Mouse (Mus musculus) thymus, adult 18-20 months (tissue): ENCODE results near the gene March6.

ENCODE experiments used
- DNase-seq, 2 experiments: peaks; one replicate each; pipeline ENCODE4 v3.0.0; 2022; ENCODE audit warnings: mixed read lengths in 2 of 2

Gene March6

DNA sequence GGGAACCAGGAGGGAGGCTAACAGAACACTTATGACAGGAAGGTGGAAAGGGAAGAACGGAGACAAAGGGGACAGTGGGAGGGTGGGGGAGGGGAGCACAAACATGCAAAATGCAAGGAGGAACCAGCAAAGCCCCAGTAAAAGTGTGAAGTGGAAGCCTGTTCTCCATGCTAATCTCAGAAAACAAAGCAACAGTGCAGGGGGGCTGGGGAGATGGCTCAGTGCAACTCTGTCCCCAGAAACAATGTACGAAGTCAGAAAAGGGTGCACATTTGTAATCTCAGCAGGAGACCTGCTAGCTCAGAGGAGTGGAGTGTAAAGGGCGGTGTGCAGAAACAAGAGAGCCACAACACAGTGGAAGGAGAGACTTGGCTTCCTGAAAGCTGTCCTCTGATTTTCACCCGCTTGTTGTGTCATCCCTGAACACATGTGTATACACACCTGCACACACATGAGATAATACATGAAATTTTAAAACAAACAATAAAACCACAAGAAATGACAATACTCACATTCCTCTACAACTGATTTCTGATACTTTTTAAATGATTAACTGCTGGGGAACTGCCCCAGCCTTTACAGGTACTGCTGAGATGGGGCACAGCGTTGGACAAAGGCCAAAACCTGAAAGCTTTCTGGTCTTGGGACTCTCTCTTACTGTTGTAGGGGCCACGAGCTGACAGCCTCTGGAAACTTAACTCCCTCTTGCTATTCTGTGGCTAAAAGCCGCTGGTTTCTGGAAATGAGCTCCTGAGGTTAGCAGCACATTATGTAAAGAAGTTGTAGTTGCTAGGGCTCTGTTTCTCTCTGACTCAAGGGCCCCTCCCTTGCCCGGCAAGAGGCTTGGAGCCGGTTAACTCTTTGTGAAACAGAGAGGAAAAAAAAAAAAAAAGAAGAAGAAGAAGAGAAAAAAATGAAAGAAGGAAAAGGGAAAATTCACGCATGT, 11.4 kb upstream of the March6 start:
- no peak for DNase-seq

DNA sequence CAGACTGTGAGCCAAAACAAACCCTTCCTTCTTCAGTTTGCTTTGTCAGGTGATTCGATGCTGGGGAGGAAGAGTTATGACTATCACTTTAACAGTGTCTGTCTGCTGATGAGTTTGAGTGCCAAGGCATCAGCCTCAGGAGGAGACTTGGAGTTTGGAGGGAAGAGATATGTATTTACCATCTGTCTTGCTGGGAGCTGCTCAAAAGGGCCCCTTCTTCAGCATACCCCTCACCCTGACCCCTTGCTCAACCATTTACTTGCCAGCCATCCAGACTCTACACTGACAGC, 9.6 kb upstream of the March6 start:
- DNase-seq, result no peak

DNA sequence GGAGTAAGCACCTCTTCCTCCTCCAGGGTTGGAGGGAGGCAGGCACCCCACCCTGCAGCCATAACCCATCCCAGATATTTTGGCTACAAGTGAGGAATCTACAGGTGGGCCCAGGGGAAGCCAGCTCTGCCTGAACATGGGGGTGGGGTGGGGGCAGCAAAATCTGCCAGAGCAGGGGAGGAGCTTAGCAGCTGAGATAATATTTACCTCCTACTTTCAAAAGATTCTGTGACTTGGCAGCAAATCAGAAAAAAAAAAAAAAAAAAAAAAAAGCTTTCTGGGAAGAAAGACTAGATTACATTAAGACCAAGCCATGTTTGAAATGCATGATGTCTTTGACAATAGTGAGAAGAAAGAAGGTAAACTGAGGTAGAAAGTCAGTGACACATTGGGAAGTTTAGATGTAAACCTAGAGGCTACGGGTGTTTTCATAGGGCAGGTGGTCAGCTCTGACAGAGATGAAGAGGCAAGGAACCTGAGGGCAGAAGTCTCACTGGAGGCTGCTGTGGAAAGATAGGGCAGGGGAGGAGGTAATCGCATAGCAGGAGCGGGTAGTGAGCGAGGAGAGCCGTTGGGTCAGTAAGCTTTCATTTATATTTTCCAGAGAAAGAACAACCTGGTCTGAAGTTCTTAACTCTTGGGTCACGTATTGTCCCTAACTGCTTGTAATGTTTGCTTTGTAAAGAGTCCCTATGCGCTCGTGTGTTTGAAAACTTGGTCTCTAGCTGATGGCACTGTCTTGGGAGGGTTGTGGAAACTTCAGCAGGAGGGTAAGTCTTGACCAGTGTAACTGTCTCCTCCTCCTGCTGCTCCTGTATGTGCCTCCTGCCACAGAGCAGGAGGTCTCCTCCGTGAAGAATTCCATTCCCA, 9.0 kb upstream of the March6 start:
- no peak for DNase-seq

DNA sequence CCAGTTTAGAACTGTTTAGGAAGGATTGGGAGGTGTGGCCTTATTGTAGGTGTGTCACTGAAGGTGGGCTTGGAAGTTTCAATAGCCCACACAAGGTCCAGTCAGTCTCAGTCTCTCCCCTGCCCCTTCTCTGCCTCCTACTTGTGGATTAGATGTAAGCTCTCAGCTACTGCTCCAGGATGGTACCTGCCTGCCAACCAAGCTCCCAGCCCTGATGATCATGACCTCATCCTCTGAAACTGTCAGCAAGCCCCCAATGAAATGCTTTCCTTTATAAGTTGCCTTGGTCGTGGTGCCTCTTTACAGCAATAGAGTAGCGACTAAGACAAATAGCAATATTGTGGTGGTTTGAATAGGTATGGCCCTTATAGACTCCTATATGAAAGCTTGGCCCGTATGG, 7.5 kb upstream of the March6 start:
- DNase-seq, result no peak

DNA sequence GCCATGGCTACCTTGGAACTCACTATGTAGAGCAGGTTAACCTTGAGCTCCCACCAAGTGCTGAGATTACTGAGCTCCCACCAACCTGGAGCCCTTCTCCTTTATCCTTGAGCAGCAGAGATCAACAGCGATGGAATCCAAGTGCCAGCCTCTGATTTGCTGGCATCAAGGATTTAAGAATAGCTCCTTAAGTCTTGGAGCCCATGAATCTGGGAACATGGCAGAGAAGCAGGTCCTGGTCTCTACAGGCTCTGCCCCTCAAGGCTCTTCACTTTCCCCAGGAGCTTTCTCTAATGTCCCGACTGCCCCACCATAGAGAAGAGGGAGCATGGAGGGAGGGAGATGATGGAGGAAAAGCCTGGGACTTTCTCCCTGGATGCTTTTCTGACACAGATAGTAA, 6.9 kb upstream of the March6 start:
- no peak for DNase-seq

DNA sequence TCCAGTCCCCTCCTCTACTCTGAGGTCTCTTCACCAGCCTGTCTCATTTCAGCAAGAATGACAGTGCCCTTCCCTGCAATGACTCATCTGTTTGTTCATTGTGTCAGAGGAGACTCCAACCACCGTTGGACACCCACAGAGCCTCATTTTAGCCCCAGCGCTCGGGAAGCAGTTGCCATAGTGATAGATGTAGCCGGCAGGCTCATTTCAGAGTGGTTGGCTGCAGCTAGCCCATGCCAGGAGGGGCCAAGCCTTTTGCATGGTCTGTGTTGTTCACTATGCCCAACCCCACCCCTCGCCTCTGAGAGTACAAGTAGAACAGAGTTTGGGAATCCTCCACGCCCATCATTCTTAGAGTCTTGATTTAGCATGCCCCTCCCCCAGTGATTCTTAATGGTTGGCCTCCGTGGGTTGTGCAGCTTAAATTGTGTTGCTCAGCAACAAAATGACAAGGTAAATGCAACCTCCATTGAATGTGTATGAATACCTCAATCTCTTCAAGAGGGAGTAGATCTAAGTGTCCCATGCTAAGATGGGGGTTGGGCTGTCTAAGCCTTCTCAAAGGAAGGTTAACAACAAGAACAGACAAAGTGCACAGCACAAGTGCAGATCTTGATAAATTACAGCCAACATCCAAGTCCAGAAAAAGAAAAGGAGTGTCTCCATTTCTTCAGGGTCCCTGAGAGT, 5.3 kb upstream of the March6 start:
- no peak for DNase-seq

DNA sequence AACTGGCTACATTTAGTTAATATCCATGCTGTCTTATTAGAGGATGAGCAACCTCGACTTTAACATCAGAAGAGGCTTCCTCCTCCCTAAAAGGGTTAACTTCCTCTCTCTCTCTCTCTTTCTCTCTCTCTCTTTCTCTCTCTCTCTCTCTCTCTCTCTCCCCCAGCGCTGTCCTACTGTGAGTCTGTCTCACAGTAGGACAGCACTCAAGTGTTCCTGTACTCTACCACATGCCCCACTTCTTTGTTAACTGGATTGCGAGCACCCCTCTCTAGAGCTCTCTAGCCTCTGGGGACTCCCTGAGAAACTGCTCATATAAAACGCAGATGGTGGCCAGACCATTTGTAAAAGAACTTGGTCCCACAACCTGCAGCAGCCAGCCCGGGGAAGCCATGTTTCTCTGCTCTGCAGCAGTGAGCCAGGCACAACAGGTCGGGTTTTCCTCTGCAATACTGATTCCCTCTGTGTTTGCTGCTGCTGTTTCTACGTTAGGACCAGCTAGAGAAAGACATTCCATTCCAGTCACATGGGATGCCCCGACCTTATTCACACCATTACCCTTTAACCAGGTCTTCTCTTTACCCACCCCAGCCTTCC, 4.5 kb upstream of the March6 start:
- no peak for DNase-seq

DNA sequence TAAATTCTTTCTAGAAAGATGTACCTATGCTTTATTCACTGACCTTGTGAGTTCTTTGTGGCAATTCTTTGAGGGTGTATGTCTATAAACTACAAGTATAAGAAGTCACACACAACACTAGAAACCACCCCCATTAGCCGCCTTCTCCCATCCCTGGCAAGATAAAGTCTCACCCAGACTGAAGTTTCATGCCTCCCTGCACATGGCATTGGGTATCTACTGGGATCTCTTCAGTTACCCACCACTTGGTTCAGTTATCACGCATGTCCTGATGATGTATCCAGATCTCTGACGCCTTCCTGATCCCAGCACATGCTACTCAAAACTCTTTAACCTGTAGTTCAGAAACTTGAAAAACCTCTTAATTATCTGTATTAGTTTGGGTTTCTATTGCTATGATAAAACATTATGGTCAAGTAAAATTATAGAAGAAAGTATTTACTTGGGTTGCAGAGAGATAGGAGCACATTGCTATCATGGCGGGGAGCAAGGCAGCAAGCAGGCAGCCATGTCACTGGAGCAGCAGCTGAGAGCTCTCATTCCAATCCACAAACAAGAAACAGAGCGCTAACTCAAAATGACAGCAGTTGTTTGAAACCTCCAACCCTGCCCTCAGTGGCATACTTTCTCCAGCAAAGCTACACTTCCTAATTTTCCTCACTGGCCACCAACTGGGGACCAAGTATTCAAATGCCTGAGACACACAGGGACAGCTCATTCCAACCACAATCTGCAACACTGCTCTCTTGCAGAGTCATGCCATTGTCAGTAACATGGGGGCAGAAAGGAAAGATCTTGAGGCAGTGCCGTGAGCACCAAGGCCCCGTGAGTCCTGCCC, 3.8 kb upstream of the March6 start:
- DNase-seq, result no peak

DNA sequence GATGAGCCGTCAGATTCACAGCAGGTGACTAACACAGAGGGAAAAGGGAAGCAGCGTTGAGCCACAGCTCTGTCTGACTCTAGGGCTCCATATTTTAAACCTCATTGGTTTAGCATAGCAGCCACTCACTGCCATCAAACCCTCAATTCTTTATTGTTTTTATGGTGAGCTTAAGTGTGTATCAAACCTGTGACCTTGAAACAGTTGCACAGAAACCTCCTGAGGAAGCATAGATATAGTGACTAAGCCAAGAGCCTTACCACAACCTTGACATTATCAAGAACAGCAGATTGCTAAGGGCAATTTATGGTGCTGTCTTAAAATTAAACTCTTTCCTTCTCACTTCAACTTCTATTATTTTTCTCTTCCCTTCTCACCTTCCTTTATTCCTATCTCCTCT, 2.7 kb upstream of the March6 start:
- DNase-seq, result no peak

DNA sequence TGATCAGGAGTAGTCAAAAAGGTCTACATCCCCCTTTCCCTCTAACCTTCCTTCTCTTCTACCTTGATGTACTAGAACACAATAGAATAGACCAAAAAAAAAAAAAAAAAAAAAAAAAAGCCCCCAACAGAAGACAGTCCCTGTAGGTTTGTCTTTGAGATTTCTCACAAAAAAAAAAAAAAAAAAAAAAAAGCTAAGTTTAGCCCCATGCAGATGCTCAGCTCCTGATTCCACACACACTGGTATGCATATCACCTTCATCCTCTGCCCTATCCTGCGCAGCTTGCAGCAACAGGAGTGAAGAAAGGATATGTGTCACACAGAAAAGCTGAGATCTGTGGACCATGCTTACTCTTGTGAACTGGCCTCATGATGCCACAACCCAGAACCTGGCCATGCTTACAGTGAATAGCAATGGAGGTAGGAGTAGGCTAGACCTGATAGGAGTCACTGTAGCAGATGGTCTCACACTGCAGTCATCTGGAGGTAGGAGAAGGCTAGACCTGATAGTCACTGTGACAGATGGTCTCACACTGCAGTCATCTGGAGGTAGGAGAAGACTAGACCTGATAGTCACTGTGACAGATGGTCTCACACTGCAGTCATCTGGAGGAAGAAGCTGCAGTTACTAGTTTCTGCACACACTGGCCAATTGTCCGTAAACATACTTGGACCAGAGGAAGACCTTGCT, 1.6 kb upstream of the March6 start:
- DNase-seq, result no peak

DNA sequence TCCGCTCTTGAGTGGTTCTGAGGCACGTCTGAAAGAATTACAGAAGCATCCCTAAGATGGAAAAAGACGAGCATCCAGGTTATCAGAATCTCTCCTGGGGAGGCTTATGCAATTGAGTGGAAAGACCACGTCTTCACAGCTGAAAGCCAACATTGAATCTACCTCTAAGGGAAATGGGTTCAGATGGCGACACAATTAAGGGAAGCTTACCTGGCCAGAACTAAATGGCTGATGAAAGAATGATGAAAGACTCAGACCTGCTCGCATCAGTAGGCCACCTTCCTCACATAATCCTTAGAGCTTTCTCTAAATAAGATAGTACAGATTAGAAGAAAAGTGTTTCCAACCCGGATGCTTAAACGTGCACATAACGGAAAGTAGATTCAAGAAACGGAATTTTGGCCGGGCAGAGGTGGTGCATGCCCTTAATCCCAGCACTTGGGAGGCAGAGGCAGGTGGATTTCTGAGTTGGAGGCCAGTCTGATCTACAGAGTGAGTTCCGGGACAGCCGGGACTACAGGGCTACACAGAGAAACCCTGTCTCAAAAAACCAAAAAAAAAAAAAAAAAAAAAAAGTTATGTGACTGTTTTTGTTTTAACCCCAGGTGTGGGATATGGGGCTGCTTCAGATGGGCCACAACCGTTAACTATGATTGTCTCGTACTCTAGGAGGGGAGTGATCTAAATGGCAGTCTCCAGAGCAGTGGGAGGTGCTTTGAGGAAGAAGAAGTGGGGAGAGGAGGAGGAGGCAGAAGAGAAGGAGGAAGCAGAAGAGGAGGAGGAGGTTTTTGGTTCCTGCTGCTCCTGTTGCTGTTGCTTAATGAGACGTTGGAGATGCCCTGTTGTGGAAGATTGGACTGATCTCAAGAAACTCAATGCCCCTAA, 835 bp upstream of the March6 start:
- peak in 1 of 2 experiments; percentile 40 for DNase-seq

DNA sequence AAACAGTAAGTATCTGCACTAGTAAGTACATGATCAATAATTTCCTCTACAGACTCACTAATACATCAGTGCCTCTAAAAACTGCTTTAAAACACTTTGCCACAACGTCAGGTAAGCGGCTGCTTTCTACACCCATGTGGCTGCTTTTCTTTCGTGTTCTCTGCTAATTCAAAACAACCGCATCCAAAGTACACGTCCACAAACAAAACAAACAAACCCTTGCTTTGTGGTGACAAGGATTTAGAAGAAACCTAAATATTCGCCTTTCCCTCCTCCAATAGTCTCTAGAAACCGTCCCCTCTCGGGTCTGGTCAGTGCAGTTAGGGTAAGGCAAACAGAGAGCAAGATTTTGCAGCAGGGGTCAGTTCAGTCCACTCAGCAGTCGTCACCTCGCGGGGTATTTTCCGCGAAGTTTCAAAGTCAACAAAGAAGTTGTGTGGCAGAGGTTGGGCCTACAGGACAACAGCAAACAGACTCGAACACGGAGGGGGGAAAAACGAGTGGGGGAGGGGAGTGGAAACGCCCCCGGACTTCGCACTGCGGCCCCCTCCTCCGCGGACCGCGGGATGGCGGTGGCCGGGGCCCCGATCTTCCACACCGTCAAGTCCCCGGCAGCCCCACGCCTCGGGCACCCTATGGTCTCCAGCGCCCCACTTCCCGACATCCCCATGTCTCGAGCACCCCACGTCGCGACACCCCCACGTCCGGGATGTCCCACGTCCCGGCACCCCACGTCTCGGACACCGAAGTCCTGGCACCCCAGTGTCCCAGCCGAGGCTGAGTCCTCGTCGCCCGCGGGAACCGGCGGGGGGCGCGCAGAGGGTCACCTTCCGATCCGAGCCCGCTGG, 818 bp downstream of the March6 start:
- DNase-seq, result peak; percentile 60 to 63

DNA sequence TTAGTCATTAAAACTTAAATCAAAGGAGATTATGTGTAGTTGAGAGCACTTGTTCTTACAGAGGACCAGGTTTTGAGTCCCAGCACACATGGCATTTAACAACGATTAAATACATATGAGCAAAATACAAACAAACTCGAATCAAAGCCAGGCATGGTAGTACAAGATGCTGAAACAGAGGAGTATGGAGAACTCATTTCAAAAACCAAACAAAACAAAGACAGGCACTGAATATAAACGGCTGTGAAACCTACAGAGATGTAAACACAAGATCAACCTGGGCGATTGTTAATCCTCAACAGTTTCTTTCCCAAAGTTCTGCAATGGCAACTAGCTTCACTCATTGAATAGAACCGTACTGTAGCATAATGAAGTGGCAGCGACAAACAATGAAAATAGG, 1.8 kb downstream of the March6 start:
- DNase-seq, result no peak

DNA sequence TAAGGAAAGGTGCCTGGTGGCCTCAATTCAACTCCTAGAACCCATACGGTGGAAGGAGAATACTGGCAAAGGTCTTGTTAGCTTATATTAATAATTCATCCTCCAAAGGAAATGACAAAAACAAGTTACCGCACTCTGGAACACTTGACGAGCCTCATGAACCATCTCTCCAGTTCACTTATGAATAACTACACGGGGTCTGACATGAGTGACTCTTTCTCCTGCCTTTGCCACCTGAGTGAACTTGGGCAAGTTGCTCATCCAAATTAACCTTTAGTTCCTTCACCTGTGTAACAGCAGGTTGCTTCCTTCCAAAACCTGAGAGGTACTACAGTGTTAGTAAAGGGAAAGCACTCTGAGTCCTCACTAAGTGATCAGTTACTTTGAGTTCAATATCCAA, 2.4 kb downstream of the March6 start:
- DNase-seq, result no peak

DNA sequence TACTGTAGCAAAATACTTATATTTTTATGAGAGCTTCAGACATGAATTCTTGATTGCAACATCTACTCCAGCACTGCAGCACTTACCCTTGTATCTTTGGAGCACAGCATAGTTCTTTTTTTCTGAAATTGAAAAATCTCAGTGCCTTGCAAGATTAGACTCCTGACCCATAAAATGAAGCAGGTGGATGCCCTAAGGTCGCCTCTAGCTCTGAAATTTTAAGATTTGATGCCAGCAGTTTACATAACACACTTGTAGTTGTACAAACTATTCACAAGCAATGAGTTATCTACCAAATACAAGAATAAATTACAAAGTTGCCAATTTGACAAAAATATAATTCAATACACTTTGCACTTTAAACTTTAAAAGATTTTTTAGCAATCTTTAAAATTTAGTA, 4.4 kb downstream of the March6 start:
- no peak for DNase-seq

DNA sequence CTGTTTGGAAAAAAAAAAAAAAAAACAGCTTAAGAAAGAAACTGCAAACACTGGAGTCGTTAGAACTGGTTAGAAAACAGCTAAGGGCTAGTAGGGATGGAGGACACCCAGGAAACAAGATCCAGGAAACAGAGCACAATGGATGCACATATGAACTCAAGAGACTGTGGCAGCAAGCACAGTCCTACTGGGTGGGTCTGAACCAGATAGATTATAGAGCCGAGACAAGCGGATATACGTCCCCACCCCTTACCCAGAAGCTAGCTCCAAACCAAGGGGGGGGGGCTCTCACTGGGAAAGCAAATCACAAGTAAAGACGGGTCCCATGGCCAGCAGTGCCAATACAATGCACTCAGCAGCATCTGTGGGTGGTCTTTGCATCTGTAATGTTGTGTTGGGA, 11.9 kb downstream of the March6 start:
- DNase-seq, result no peak

DNA sequence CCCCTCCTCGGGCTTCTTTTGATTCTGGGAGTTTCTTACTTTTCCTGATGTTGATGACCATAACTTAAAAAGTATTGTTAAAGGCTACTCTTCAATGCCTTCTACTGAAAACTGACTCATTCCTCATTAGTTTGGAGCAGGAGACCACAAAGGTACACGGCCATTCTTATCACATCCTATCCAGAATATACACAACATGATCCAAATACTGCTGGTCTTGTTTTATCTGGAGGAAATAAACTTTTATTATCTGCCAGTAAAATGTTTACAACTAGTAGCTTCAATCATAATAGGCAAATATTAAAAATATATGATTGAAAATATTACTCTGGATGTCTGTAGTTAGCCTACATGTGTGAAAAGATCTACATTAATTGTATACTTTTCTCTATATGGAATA, 12.5 kb downstream of the March6 start:
- DNase-seq, result no peak

DNA sequence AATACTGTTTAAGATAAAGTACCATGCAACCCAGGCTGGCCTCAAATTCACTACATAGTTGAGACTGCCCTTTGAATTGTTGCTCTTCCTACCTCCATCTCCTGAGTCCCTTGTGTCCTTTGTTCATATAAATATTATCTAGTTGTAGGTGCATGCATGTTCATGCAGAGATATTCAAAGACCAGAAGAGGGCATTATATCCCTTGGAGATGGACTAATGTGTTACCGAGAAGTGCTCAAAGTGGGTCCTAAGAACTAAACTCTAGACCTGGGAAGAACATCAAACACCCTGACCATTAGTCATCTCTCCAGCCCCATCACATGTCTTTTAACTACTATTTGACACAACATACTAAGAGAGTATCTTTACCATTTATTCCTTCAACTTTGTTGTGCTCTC, 13.7 kb downstream of the March6 start:
- DNase-seq, result no peak

DNA sequence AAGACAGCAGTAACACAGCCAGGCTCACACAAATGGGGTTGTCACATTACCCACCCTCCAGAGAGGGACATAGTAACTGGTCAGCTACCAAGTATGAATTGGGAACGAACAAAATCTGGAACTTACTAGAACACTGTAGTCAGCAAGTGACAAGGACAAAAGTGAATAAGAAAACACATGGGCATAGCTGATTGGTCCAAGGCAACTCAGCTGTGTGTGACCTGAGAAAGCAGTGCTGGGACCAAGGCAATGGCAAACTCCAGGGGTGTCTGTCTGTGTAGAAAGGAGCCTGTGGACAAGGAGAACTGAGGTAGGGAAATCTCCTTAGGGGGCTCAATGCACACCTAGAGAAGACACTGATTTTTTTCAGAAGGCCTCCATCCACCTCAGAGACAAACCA, 19.1 kb downstream of the March6 start:
- no peak for DNase-seq

DNA sequence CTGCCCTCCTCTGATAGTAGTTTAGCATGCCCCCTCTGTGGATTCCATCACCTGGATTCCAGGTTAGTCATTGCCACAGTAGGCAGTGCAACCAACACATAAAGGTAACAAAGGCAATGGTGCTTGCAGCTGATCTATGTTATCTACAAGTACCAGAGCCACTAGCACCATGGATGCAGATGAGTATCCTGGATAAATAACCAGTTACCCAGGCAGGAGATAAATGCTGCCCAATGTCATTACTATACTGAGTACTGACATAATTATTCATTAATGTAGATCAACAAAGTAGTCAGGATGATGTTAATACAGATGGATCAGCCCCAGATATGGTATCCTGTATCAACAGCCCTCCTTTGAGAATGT, 19.5 kb downstream of the March6 start:
- DNase-seq, result no peak
